Mouse (Mus musculus): Measurements from ENCODE around the gene Tubb1. TPM values are rescaled to one million over a fixed set of nuclear protein-coding genes. Genes with fewer than 3 reads are reported as not detected.

The Tubb1 gene
- polyA plus RNA-seq, 1 experiment = 0.14 TPM

DNA sequence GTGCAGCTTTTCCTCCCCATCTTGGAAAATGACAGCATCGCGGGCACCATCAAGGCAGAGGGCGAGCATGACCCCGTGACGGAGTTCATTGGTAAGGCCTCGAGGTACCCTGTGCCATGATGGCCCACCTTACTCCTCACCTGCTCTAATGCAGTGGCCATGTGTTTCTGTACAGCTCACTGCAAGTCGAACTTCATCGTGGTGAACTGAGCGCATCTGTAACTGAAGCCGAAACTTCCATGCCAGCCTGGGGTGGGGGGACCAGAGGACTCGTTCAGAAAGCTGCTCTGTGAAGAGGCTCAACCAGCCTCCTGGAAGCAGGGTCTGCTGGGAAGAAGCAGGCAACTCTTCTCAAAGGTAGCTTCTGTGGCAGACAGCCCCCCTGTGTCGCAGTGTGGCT is 23.6 kb upstream of the Tubb1 start:
- Histone ChIP-seq H3K27me3 (ENCODE audit: control insufficient read depth, insufficient read depth, low read length) (no peaks in the 10 kb centered on the region), H3K4me1 (ENCODE audit: control insufficient read depth, insufficient read depth, low read length) (no peaks in the 10 kb centered on the region), H3K27ac (ENCODE audit: control insufficient read depth, insufficient read depth, low read depth, low read length) (no peak overlapping the region), H3K4me3 (ENCODE audit: control insufficient read depth, low read depth, low read length) (no peak overlapping the region), H3K36me3 (ENCODE audit: control insufficient read depth, insufficient read depth, low read length) (peaks cover 3% of the 10 kb centered on the region)
- TF ChIP-seq CTCF (IDR thresholded peaks at IDR 0.05; ENCODE audit: control insufficient read depth, insufficient read depth, insufficient replicate concordance, low read depth, low read length) (no peak), POLR2A (IDR thresholded peaks at IDR 0.05; ENCODE audit: control insufficient read depth, low read depth, low read length) (no peak)

DNA sequence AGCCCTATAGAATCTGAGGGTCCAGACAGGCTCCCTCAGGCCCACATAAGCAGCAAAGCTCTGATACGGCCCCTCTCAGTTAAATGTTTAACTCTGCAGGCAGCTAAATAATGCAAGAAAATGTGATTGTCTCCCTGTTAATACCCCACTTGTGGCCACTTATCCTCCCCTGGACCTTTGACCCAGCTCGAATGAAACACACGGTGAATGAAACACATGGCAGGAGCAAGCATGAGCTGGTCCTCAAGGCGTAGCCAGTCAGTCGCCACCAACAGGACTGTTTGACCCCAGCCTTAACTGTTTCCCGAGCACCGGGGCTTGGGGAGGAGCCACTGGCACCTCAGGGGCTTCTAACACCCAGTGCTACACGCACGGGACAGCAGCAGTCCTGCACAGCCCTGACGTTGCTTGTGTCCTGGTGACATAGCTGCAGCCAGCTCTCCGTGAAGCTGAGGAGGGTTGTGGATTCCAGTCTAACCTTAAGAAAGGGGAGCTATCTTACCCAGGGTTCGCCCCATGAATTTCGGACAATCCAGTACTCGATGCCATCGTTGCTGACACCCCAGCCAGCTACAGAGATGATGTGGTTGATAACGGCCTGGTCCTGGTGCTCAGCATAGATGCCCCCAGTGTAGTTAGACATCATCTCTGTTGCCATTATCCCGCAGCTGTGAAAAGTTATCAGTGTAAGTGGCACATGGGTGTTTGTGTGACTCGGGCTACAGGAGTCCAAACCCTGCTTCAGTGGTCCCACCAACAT is 22.2 kb upstream of the Tubb1 start:
- no peak for TF ChIP-seq POLR2A (IDR thresholded peaks at IDR 0.05; ENCODE audit: control insufficient read depth, low read depth, low read length)
- no peak overlapping the region for H3K4me3 ChIP-seq (ENCODE audit: control insufficient read depth, low read depth, low read length)

DNA sequence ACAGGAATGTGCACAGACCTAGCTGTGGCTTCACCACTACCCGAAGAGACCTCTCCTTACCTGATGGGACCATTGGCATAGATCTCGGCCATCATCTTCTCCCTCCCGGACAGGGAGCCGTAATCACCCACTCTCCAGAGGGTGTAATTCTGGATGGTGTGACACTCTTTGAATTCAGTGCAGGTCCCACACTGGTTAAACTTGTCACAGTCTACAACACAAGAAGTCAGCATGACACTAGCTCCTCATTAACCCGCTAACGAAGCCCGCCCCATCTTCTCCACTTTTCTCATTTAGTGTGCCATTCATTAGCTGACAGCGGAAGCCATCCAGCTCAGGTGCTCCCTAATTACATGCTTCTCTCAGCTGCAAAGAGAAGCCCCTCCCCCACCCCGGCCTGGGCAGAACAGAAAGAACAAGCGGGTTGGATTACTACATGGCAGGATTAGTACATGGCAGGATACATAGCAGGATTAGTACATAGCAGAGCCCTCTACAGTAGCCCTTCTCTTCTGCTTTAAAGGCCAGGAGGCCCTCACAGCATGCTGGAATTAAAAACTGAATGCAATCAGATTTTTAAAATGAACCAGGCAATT is 21.4 kb upstream of the Tubb1 start:
- Histone ChIP-seq H3K36me3 (ENCODE audit: control insufficient read depth, insufficient read depth, low read length) (peaks cover 3% of the 10 kb centered on the region; the same call in 1 of the 2 replicates), H3K27ac (ENCODE audit: control insufficient read depth, insufficient read depth, low read depth, low read length) (no peak overlapping the region), H3K4me3 (ENCODE audit: control insufficient read depth, low read depth, low read length) (no peak overlapping the region), H3K4me1 (ENCODE audit: control insufficient read depth, insufficient read depth, low read length) (no peaks in the 10 kb centered on the region), H3K27me3 (ENCODE audit: control insufficient read depth, insufficient read depth, low read length) (no peaks in the 10 kb centered on the region)
- no peak for TF ChIP-seq POLR2A (IDR thresholded peaks at IDR 0.05; ENCODE audit: control insufficient read depth, low read depth, low read length)
- no peak for TF ChIP-seq CTCF (IDR thresholded peaks at IDR 0.05; ENCODE audit: control insufficient read depth, insufficient read depth, insufficient replicate concordance, low read depth, low read length)

More for the DNA sequence above, 22.2 kb upstream of the Tubb1 start:
- peaks cover 3% of the 10 kb centered on the region for H3K36me3 ChIP-seq (ENCODE audit: control insufficient read depth, insufficient read depth, low read length)
- H3K4me1 ChIP-seq (ENCODE audit: control insufficient read depth, insufficient read depth, low read length) = no peaks in the 10 kb centered on the region
- no peak overlapping the region for H3K27ac ChIP-seq (ENCODE audit: control insufficient read depth, insufficient read depth, low read depth, low read length)
- H3K27me3 ChIP-seq (ENCODE audit: control insufficient read depth, insufficient read depth, low read length) = no peaks in the 10 kb centered on the region

DNA sequence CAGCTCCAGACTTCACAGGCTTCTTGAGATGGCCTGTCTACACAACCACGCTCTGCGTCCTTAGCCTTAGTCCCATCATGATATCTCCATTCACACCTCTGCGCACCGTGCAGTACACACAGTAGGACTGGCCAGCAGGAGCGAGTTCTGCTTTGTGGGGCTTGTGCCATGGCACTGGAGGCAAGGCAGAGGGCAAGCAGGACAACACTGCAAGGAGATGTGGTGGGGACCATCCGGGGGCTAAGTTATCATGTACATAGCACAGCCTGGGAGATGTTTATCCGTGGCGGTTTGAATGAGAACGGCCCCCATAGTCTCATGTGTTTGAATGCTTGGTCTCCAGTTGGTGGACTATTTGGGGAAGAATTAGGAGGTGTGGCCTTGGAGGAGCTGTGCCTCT is 15.6 kb upstream of the Tubb1 start:
- no peaks in the 10 kb centered on the region for H3K36me3 ChIP-seq (ENCODE audit: control insufficient read depth, insufficient read depth, low read length)
- TF ChIP-seq POLR2A (IDR thresholded peaks at IDR 0.05; ENCODE audit: control insufficient read depth, low read depth, low read length) = no peak
- TF ChIP-seq CTCF (IDR thresholded peaks at IDR 0.05; ENCODE audit: control insufficient read depth, insufficient read depth, insufficient replicate concordance, low read depth, low read length) = no peak

DNA sequence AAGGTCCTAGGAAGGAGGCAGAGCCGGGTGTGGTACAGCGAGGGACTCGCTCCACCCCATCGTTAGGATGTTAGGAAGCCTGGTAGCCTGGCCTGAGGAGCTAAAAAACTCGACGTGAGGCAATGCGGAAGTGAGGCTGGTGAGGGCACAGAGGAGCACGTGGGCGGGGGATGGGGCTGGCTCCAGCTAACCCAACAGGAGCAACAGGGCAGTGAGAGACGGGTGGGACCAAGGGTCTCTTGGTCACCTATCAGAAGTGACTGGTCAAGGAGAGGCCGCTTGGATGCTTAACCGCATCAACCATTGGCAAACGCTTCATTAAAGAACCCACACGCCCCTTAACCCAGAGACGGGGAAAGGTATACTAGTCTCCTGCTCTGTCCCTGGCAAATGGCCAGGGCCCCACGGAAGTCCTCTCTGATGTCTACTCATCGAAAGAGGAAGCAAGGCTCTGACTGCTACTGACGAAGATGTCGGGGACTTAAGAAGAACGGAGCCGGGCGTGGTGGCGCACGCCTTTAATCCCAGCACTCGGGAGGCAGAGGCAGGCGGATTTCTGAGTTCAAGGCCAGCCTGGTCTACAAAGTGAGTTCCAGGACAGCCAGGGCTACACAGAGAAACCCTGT is 14.3 kb upstream of the Tubb1 start:
- no peak overlapping the region for H3K4me3 ChIP-seq (ENCODE audit: control insufficient read depth, low read depth, low read length)
- H3K36me3 ChIP-seq (ENCODE audit: control insufficient read depth, insufficient read depth, low read length) = no peaks in the 10 kb centered on the region
- peaks cover 9% of the 10 kb centered on the region for H3K4me1 ChIP-seq (ENCODE audit: control insufficient read depth, insufficient read depth, low read length)
- H3K27me3 ChIP-seq (ENCODE audit: control insufficient read depth, insufficient read depth, low read length) = no peaks in the 10 kb centered on the region
- TF ChIP-seq CTCF (IDR thresholded peaks at IDR 0.05; ENCODE audit: control insufficient read depth, insufficient read depth, insufficient replicate concordance, low read depth, low read length) = no peak
- TF ChIP-seq POLR2A (IDR thresholded peaks at IDR 0.05; ENCODE audit: control insufficient read depth, low read depth, low read length) = no peak
- H3K27ac ChIP-seq (ENCODE audit: control insufficient read depth, insufficient read depth, low read depth, low read length) = no peak overlapping the region

More for the DNA sequence above, 15.6 kb upstream of the Tubb1 start:
- no peaks in the 10 kb centered on the region for H3K27me3 ChIP-seq (ENCODE audit: control insufficient read depth, insufficient read depth, low read length)
- peaks cover 9% of the 10 kb centered on the region for H3K4me1 ChIP-seq (ENCODE audit: control insufficient read depth, insufficient read depth, low read length)
- no peak overlapping the region for H3K27ac ChIP-seq (ENCODE audit: control insufficient read depth, insufficient read depth, low read depth, low read length)
- H3K4me3 ChIP-seq (ENCODE audit: control insufficient read depth, low read depth, low read length) = no peak overlapping the region

DNA sequence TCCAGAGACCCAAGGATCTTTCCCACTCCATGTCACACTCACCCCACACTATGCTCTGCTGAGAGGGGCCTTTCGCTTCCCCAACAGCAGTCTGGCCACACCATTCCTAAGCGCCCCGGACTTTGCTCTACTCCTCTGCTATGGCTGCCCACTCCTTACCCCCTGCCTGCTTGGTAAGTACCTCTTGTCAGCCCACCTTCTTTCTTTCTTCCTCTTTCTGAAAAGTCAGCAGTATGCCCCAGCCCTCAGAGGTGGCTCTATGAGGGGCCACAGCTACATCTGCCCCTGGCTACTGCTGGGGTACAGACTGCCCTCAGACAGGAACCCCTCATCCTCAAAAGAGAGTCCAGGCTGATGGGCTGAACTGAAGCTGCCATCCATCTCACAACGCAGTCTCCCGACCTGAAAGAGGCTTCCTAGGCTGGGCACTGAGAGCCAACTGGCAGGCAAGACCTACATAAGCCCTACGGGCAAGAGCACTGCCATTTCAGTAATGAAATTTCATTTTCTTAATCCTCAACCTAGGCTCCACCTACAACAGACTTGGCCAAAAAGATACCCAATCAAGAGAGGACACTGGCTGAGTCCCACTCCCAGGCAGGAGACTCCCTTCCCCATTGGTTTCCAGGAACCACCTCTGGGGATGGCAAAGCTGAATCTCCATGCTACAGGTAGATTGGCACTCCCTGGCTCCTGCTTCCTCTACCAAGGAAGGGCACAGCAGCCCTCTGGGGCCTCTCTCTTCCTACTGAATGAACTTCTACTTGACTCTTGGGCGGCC is 13.4 kb upstream of the Tubb1 start:
- Histone ChIP-seq H3K4me3 (ENCODE audit: control insufficient read depth, low read depth, low read length) (no peak overlapping the region), H3K27me3 (ENCODE audit: control insufficient read depth, insufficient read depth, low read length) (no peaks in the 10 kb centered on the region), H3K36me3 (ENCODE audit: control insufficient read depth, insufficient read depth, low read length) (no peaks in the 10 kb centered on the region), H3K27ac (ENCODE audit: control insufficient read depth, insufficient read depth, low read depth, low read length) (no peak overlapping the region), H3K4me1 (ENCODE audit: control insufficient read depth, insufficient read depth, low read length) (peaks cover 9% of the 10 kb centered on the region)
- no peak for TF ChIP-seq POLR2A (IDR thresholded peaks at IDR 0.05; ENCODE audit: control insufficient read depth, low read depth, low read length)
- no peak for TF ChIP-seq CTCF (IDR thresholded peaks at IDR 0.05; ENCODE audit: control insufficient read depth, insufficient read depth, insufficient replicate concordance, low read depth, low read length)

DNA sequence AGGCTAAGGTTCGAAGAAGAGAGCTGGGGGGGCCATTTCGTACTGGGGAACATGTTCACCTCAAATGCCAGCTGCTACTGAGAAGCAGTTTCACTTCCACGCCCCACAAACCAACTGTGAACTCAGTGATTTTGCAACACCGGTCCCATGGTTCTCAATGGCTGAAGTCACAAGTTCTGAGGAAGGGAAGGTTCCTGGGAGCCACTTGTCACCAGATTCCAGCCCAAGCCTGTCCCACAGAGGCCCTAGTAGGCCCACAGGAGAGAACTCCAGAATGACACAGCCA is 12.9 kb upstream of the Tubb1 start:
- Histone ChIP-seq H3K4me3 (ENCODE audit: control insufficient read depth, low read depth, low read length) (no peak overlapping the region), H3K36me3 (ENCODE audit: control insufficient read depth, insufficient read depth, low read length) (no peaks in the 10 kb centered on the region), H3K4me1 (ENCODE audit: control insufficient read depth, insufficient read depth, low read length) (peaks cover 9% of the 10 kb centered on the region), H3K27ac (ENCODE audit: control insufficient read depth, insufficient read depth, low read depth, low read length) (no peak overlapping the region), H3K27me3 (ENCODE audit: control insufficient read depth, insufficient read depth, low read length) (no peaks in the 10 kb centered on the region)
- TF ChIP-seq POLR2A (IDR thresholded peaks at IDR 0.05; ENCODE audit: control insufficient read depth, low read depth, low read length) = no peak
- TF ChIP-seq CTCF (IDR thresholded peaks at IDR 0.05; ENCODE audit: control insufficient read depth, insufficient read depth, insufficient replicate concordance, low read depth, low read length) = no peak
